Mouse (Mus musculus) B cell, adult (primary cell): ENCODE data around the gene Olfr576. TPM values are rescaled to one million over a fixed set of nuclear protein-coding genes. Genes with fewer than 3 reads are reported as not detected.

Experiments used
- total RNA-seq: library from RNA; stranded (reverse); gene quantifications from 4 replicates; pipeline ENCODE4 v1.2.4, GENCODE M21; 2023; ENCODE audit not compliant: inconsistent age

Olfr576 gene
- total RNA-seq: not detected in 4 replicates

DNA sequence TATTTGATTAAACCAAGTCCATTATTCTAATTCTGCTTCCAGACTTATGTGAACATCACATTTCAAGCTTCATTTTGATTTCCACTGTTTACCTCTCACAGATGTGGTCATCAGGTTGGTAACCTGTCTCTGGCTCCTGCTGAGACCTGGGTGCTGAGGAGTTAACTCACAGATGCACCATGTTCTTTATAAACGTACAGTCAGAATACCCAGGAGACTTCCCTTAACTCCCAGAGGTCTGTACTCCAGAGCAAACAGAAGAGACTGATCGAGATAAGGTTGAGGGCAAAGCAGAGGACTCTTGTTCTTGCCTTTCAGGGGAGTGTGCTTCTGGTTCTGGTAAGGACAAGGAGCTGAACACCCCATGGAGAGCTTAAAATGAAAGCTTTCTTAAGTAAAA lies at the start of gene Olfr576:
TSS of gene Olfr576 (plus strand) at position 301 of the 400 bp plus-strand sequence.

DNA sequence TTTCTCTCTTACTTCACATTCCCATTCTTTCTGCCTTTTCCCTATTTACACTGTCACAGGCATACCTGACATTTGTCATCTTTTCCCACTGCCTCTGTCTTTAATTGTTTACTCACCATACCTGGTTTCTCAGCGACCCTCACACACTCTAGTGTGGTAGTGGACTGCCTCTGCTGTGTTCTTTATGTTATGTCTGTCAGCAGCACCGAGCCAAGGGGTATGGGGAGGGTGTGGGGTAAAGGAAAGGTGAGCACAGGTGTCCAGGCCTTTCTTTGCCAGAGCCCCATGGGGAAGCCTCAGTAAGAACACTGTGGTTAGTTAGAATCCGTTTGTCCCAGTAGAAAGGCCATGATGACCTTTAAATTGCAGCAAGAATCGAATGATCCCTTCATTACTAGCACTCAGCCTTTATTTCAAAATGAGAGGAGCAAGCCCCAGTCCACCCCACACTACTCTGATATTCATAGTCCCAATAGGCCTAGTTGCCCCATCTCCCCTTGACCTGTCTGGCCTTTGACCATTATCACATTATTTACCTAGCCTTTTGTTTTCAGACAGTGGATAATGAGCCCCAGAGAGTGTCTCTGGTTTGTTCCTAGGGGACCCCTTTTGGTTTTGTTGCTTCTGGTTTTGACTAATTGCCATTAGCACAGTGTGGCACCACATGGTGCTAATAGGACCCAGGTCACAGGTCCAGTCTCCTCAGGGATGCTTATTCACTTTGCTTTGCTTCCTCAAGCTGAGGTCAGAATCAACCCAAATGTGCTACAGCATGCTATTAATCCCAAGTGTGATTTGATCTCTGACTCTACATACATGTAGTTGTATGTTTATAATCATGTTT lies 45.2 kb upstream of the Olfr576 start, which contains the start of gene Olfr571:
TSS of gene Olfr571 (minus strand) at position 505 of the 844 bp plus-strand sequence.

DNA sequence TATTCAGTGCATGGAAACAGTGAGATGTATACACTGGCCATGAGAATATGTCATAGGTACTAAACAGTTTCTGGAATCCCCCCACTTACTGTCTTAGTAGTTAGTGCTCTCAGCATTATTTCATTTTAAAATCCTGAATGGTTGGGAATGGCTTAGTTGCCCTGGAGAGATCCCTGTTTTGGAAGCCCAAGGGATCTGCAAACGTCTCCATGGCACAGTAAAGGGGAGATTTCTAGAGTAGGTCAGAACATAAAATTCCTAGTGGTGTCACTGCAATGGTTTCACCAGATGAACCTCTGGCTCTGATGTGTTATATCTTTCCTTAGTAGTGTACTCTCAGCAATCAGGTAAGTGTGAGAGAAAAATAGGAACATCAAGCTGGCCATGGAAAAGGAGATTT lies 38.4 kb upstream of the Olfr576 start, which contains the start of gene Olfr572:
TSS of gene Olfr572 (plus strand) at position 301 of the 400 bp plus-strand sequence.

DNA sequence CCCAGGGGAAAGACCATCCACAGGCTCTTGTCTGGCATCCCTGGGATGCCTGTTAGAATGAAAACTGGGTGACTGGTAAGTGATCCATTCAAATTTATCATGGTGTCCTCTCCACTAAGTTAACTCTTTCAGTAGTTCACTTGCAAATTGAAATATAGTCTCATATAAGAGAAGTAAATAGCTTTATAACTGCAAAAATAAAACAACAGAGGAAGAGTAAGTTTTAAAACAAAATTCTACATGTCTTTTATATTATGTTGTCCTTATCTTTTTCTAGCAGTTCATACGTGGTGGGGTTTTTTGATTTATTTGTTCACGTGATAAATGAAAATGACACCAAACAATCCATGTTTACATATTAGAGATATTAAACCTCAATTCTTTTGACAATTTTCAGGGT lies 20.0 kb upstream of the Olfr576 start, which contains the start of gene Olfr573-ps1:
TSS of gene Olfr573-ps1 (minus strand) at position 101 of the 400 bp plus-strand sequence.

DNA sequence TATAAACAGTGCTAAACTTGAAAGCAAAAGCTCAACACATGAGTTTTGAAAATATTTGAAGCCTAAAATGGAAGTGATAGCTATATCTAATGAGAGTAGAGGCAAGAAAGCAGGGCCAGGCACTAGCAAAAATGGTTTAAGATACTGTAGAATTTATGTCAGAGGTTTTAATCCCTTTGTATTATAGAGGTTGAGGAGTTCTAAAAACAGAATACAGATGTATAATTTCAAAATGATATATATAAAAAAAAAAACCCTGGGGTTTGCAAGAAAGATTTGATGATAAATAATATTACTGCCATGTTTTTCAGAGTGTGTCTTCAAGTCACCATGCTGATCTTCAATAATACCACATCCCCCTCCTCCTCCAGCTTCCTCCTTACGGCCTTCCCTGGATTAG lies 14.3 kb upstream of the Olfr576 start, which contains the start of gene Olfr574:
TSS of gene Olfr574 (plus strand) at position 301 of the 400 bp plus-strand sequence.

DNA sequence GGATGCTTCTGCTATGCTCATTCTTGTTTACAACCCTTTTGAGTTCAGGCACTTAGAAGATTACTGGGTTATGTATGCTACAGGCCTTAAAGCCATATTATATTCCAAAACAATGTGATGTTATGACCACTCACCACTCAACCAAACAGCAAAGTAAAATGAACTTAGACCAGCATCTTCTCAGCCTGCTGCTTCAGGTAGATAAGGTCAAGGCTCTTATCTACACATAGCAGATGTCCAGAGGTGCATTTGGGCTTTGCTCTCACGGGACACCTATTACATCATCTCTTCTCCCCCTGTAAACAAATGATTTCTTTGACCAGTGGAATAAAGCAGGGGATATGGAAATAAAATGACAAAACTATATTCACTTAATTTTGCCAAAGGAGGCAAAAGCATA lies 3.9 kb upstream of the Olfr576 start, which contains the start of gene Olfr575:
TSS of gene Olfr575 (minus strand) at position 183 of the 400 bp plus-strand sequence.

DNA sequence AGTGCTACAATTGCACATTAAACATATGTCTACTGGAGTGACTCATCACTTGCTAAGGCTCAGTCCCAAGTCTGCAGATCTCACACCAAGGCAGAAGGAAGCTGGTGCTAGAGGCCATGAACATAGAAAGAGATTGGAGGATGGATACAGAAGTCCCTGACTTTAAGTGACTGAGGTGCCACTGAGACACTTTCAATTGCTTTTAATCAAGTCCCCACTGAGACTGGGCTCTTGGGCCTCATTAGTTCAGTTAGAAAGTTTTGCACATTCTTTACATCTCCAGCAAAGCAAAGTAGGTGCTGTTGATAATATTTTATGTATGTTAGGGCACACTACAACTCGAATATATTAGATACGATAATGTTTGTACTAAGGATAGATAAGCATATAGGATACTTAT lies 13.4 kb downstream of the Olfr576 start, which contains the start of gene Olfr577:
TSS of gene Olfr577 (minus strand) at position 101 of the 400 bp plus-strand sequence.

DNA sequence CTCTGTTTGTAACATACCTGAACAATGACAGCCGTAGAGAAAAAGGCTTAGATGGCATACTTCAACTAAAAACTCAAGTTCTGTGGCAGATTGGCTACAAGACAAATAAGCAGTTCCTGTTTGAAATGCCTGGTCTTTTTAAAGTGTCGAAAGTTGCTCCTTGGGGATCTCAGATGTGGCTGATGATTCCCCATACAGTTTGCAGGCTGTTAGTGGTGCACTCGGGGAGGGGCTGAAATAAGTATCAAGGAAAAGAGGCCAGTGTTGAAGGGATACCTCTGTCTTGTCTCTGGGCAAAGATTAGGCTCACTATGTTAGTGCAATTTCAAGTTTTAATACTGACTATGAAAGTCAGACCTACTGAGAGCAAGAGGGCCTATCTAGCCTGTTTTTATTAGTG lies 26.8 kb downstream of the Olfr576 start, which contains the start of gene Olfr578:
TSS of gene Olfr578 (minus strand) at position 101 of the 400 bp plus-strand sequence.

Other genes with a start within 250 kb of the Olfr576 start
- not detected in 4 replicates for gene Olfr33, start 243.6 kb upstream of the Olfr576 start, total RNA-seq
- gene Olfr559, start 235.2 kb upstream of the Olfr576 start, total RNA-seq: not detected in 4 replicates
- not detected in 4 replicates for gene Olfr560, start 203.3 kb upstream of the Olfr576 start, total RNA-seq
- gene Olfr78, start 203.2 kb upstream of the Olfr576 start, total RNA-seq: not detected in 4 replicates
- not detected in 4 replicates for gene Olfr561, start 191.4 kb upstream of the Olfr576 start, total RNA-seq
- not detected in 4 replicates for gene Olfr564, start 159.2 kb upstream of the Olfr576 start, total RNA-seq
- gene Olfr566, start 103.9 kb upstream of the Olfr576 start, total RNA-seq: not detected in 4 replicates
- not detected in 4 replicates for gene Olfr568, start 85.5 kb upstream of the Olfr576 start, total RNA-seq
- not detected in 4 replicates for gene Olfr569, start 71.8 kb upstream of the Olfr576 start, total RNA-seq
- gene Olfr570, start 68.1 kb upstream of the Olfr576 start, total RNA-seq: not detected in 4 replicates
- 0.10 to 0.19 TPM in 2 of 4 replicates, not detected in the others for gene Olfr571, start 45.1 kb upstream of the Olfr576 start, total RNA-seq
- not detected in 4 replicates for gene Olfr572, start 38.3 kb upstream of the Olfr576 start, total RNA-seq
- gene Olfr573-ps1, start 20.1 kb upstream of the Olfr576 start, total RNA-seq: not detected in 4 replicates
- gene Olfr574, start 14.2 kb upstream of the Olfr576 start, total RNA-seq: not detected in 4 replicates
- not detected in 4 replicates for gene Olfr575, start 3.9 kb upstream of the Olfr576 start, total RNA-seq
- not detected in 4 replicates for gene Olfr577, start 13.3 kb downstream of the Olfr576 start, total RNA-seq
- not detected in 4 replicates for gene Olfr578, start 26.7 kb downstream of the Olfr576 start, total RNA-seq
- not detected in 4 replicates for gene Olfr582, start 75.4 kb downstream of the Olfr576 start, total RNA-seq
- gene Olfr583, start 88.6 kb downstream of the Olfr576 start, total RNA-seq: not detected in 4 replicates
- gene Olfr584, start 119.2 kb downstream of the Olfr576 start, total RNA-seq: not detected in 4 replicates
- not detected in 4 replicates for gene Olfr585, start 135.1 kb downstream of the Olfr576 start, total RNA-seq
- not detected in 4 replicates for gene Olfr586, start 163.0 kb downstream of the Olfr576 start, total RNA-seq
- not detected in 4 replicates for gene Olfr588-ps1, start 178.2 kb downstream of the Olfr576 start, total RNA-seq
- gene Olfr589, start 193.7 kb downstream of the Olfr576 start, total RNA-seq: not detected in 4 replicates
- gene Olfr591, start 215.7 kb downstream of the Olfr576 start, total RNA-seq: not detected in 4 replicates
- not detected in 4 replicates for gene Olfr592, start 222.1 kb downstream of the Olfr576 start, total RNA-seq
- gene Olfr593, start 249.2 kb downstream of the Olfr576 start, total RNA-seq: not detected in 4 replicates